Mouse (Mus musculus) heart, adult 8-10 months (tissue): ENCODE results near the gene Ptchd4. TPM values are rescaled to one million over a fixed set of nuclear protein-coding genes. Genes with fewer than 3 reads are reported as not detected.

Experiments used
- DNase-seq: peaks from one replicate; pipeline ENCODE4 v3.0.0; 2022; ENCODE audit warnings: low spot score
- total RNA-seq, 4 experiments: library from RNA; stranded (reverse); gene quantifications; 2 replicates each; pipeline ENCODE4 v1.2.4; 2022

The Ptchd4 gene
- total RNA-seq = not detected

DNA sequence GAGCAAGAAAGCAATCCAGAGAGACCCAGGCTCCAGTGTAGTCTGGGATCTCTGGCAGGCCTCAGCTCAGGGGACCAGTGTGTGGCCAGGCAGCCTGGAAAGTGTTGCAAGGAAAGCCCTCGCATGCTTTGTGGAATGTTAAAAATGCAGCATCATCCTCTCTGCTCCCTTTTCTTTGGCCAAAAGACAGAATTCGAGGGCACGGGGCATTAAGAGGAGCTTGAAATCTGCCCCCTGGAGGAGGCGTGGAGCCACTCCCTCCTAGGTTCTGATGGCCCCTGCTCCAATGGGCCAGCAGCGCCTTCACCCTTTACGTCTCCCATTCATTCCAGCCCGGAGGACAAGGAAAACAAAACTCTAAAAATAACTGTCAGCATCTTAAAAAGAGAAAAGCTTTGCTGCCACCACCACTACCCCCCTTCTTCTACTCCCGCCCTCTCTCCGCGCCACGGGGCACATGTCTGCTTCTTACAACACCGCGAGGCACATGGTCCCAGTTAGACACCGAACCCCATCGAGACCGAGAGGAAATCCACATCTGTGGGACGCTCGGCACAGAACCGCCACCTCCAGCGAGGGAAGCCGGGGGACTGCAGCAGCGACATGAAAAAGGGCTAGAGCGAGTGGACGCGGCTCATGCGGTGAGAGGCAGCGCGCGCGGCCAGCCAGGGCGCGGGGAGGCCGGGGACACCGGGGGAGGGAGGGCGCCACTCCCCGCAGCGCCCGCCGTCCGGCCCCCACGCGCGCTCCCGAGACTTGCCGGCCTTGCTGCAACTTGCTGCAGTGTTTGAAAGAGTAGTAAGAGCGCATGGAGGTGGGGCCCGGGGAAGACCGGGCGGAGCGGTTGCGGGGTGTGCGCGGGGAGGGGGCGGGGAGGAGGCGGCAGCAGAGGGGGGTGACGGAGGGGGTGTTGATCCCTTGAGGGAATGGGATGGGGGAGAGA is at the start of gene Ptchd4:
Gene Ptchd4, plus strand, starts transcription at position 279 of the 943 bp plus-strand sequence.
- no peak for DNase-seq

DNA sequence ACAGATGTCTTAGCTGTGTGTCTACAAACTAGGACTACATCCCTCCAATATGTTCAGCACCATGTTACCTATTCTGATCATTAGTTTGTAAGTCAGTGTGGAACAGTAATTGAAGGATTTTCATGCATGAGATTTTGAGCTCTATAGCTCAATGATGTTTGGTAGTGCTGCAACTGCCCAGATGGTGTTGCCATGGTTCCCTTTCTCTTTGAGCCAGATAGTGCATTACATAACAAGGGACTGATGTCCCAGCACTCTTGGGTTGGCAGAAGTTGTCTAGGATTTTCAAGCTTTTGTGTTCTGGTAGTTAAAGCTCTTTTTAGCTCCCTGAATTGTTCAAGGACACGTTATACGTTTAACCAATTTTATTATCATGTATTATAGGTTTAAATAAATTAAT is 38.9 kb upstream of the Ptchd4 start:
- no peak for DNase-seq

DNA sequence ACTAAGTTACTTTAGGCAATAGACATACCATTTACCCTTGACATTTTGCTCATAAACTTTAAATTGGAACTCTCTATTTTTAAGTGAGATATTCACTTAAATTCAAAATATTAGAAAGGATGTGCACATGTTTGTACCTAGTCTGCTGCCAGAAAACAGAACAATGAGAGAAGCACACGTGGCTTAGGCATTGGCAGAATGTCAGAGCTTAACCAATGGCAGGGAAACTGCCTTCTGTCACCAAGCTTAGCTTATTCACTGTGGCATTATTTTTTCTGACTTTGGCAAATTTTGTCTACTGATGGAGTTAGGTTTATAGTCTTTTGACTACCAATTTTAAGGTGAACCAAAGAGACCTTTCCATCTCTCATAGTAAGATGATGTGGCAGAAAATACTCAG is 31.4 kb upstream of the Ptchd4 start:
- DNase-seq = no peak

DNA sequence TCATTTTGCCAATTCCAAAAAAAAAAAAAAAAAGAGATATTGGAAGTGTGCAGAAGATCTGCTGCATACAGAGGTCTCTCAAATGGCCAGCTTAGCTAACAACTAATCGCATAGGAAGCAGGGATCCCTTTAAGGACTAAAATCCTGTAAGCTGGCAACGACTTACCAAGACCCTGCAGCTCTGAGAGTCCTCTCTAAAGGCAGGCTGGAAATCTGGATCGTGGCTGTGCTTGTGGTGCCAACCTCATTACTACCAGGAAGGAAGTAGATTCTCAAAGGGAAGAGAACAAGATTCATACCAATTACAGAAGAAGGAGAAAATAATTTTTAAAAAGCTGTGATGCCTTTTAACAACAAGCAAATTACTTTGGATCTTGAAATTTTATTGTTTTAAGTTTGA is 29.5 kb upstream of the Ptchd4 start:
- no peak for DNase-seq

DNA sequence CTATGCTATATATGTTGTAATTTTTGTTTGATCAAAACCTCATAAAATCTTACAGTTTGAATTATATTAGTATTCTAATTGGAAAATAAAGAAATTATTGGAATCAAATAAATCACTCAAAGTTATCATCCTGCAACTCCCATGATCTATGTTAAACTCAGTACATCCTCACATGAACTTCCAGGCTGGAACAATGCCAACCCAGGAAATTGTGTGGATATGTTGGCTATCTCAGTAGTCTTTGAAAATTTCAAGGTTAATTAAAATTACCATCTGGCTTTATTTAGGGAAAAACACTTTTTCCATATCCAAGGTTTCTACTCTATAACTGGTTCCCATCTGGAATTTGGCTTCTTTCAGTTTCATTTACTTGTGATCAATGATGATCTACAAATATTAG is 25.4 kb upstream of the Ptchd4 start:
- no peak for DNase-seq

DNA sequence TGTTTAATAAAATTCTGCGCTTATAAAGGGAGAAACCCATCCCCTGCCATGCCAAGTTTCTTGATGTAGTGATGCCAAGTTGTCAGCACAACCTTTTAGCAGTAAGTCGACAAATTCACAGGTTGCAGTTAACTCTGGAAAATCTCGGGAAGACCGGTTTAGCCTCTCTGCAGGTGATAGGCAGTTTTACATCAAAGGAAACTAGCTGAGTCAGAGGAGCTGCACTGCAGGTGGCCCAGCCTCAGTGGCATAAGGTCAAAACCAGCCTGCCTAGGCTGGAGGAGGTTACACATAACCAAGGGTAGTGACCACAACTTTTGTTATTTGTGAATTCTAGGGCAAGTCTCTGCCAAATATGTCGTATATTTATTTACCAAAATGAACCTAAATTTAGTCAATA is 24.0 kb upstream of the Ptchd4 start:
- no peak for DNase-seq

DNA sequence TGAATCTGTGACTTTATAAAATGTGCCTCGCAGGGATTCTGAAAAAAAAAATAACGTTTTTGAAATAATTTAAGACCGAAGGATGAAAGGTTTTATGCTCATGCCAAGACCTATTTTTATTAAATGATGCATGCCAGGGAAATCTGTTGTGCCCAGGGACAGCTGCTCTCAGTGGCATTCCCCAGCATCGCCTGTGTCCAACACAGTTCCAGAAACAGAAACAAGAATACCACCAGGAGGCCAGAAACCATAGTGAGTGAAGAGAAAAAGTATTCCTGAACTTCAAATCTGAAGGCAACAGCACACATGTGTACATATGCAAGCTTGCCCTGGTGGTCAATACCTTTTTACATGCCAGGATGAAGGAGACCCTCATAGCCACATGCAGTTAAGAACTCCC is 17.8 kb upstream of the Ptchd4 start:
- no peak for DNase-seq

DNA sequence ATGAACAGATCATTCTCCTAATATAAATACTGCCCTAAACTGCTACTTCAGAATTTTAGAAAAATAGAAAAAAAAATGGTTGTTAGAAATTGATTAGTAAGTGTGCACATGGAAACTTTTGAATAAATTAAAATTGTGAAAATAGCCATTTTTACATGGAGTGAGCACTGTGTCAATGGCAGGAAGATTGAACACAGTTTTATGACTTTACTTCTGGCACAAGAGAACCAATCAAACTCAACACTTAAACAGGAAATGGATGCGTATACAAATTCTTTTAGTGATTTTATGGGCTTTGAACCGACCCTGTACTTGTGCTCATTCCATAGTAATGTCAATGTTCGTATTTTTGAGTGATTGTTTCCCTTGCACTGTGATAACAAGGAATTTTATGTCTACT is 16.1 kb upstream of the Ptchd4 start:
- no peak for DNase-seq

DNA sequence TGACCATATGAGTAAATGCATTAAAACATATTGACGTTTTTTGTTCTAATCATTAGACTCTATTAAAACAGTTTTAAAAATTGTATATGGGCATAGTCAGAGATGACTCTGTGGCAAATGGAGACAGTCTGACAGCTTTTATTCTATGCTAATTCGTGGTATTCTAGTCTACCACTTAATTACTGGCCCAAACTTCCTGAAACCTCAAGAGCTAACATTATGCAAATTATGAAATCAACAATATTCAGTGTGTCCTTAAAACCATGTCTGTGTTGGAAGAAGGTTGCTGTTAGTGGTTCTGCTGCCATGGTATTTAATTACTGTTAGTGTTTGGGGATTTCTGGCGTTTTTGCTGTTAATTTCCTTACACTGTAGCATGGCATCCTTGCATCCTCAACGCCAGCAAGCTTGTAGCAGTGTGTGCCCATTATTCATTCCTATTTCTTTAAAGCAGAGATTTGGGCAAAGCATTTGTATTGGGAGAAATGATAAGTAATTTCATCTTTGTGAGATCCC is 12.6 kb upstream of the Ptchd4 start:
- DNase-seq = no peak

DNA sequence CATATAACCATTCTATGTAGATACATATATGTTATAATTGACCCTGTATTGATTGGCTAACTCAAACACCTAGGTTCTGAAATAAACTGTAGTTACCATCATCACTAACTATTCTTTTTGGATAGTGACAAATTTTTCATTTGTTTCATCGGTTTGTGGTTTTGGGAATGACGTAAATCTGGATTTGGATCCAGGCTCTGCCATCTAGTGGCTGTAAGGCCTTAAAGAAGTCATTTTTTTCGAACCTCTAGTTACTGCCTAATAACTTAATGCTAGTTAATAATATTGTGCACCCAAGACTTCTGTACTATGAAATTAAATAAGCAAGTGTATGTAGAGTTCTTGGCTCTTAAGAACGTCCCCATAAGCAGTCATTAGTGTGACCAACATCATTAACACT is 11.5 kb upstream of the Ptchd4 start:
- no peak for DNase-seq

DNA sequence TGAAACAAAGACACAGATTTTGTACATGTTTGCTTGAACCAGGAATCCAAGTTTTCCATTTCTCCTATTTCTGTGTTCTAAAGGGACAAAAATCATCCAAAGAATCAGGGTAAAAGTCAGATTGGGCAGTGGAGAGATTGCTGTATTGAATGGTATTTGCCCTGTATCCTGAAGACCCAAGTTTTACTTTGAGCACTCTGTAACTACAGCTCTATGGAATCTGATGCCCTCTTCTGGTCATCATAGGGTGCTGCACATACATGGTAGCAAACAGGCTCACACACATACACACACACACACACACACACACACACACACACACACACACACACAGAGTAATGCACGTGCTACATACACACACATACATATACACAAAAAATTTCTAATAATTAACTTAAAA is 8.7 kb upstream of the Ptchd4 start:
- no peak for DNase-seq

DNA sequence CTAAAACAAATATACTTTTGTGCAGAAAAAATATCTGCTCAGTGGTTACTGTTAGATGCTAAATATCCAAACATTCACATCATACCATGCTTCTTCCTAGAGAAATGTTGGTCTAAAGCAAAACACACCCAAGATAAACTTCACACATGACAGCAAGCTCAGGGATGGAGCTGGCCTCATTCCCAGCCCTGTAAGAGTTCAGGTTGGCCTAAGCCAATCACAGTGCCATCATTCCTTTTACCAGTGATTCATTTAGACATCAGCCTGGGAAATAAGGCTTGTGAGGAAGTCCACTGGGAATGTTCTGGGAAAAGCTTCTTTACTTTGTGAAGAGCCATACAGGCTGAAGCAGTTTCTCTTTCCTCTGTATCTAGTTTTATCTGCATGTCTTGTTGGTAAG is 5.6 kb upstream of the Ptchd4 start:
- no peak for DNase-seq

DNA sequence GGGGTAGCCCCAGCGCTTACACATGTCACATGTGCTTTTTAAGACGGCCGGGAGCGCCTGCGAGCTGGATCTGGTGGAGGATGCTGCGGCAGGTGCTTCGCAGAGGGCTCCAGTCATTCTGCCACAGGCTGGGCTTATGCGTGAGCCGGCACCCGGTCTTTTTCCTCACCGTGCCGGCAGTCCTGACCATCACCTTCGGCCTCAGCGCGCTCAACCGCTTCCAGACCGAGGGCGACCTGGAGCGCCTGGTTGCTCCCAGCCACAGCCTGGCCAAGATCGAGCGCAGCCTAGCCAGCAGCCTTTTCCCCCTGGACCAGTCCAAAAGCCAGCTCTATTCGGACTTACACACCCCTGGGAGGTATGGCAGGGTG is 850 bp downstream of the Ptchd4 start:
- no peak for DNase-seq

DNA sequence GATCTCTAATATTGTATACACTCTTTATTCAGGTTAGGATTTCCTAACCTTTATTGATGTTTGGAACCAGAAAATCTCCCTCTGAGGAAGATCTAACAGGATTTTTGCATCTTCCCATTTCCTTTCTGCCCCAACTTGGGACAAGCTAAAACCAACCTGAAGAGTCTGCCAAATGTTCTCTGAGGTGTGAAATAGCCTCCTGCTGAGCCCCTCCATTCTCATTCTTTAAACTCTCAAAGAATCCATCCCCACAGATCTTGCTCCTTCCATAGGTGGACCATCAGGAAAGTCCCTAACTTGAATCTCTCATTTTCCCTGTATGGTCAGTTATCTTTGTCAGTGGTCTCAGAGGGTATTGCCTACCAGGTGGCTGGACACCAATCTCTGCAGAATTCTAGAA is 20.0 kb downstream of the Ptchd4 start:
- no peak for DNase-seq

DNA sequence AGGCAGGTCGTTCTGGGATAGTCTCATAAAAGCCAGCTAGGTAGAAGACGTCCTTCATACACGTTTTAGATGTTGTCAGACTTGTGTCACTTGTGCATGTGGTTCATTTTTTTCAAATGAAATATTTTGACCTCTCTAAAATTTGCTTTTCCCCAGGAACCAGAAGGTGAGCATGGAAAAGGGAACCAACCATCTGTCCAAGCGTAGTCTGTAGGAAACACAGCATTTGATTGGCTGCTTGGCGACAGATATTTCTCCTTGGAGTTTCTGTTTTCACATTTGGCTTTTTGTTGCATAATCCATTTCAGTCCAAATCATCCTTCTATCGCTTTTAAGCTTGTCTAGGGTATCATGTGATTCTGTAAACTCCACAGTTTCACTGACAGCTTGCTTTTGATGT is 20.8 kb downstream of the Ptchd4 start:
- no peak for DNase-seq

DNA sequence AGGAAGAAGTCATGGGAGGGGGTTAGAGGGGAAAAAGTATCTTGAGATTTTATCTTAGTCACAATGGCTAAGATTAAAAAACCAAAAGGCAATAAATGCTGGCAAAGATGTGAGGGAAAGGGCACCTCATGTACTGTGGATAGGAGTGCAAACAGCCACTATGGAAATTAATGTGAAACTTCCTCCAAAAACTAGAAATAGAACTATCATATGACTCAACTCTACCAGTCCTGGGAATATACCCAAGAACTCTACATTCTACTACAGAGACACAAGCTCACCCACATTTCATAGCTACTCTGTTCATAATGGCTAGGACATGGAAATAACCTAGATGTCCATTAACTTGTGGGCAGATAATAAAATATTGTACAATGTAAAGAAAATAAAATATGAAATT is 30.3 kb downstream of the Ptchd4 start:
- DNase-seq = no peak

DNA sequence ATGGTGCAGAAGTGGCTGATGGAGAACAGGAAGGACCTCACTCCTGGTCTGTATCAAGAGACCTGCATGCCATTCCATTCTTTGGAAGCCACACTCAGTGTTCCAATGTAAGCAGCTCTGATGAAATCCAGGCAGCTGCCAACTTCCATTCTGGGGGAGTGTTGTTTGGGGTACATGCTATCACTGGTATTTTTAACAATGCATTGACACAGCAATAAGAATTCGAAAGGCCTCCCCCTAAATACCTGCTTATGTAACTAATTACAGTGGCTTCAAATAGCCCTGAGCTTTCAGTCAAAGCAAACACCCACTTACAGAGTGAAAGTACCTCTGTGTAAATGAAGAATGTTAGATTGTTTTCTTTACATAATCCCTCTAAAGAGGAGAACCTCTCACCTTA is 42.7 kb downstream of the Ptchd4 start:
- no peak for DNase-seq

DNA sequence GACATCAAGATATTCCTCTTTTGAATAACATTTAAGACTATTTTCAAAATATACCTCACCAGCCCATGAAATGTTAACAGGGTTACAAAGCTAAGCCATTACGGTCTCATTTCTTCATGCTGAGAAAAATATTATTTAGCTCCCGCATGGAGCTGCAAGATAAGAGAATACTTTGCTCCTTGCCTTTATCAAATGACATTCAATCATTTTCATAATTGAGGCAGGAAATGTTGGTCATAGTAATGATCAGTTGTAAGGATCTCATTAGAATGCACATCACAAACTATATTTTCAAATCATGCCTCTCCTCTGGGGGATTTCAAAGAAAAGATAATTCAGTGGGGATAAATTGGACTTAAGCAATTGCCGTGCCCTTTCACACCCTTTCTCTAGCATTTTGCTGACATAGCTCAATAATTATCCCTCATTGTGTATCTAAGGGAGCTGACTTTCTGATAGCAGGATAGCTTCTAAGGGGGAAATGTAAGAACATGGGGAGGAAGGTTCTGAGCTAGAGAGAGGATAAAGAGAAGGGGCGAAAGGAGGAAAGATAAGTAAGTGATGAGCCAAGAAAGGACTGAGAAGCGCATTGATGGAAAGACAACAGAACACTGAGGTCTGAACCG is 47.5 kb downstream of the Ptchd4 start:
- no peak for DNase-seq

DNA sequence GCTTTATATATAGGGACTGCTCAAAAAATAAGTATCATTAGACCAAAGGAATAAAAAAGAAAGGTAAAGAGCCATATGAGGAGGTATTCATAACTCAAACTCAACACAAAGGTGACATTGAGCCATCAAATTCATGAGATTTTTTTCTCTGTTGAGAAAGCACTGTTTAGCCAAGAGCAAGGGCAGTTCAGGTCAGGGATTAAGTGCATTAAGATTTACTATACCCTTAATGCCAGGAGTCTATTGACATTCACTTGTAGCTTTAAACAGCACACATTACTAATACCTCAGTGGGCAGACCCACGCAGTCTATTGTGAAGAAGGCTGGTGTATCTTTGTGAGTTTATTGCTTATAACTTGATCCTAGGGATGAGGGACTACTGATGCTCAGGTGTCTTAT is 49.0 kb downstream of the Ptchd4 start:
- no peak for DNase-seq

DNA sequence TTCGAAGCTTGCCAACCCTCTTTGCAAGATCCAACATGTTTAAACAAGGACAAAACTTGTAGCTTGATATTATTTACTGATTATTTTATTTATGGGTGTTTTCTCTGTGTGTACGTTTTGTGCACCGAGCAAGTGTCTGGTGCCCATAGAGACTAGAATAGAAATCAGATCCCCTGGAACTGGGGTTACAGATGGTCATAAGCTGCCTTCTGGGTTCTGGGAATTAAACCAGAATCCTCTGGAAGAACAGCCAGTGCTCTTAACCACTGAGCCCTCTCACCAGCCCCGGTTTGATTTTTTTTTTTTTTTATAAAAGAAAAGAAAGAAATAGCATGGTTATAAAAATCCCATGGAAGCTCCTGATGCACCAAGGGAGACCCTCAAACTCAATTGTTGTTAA is 59.1 kb downstream of the Ptchd4 start:
- DNase-seq = no peak

DNA sequence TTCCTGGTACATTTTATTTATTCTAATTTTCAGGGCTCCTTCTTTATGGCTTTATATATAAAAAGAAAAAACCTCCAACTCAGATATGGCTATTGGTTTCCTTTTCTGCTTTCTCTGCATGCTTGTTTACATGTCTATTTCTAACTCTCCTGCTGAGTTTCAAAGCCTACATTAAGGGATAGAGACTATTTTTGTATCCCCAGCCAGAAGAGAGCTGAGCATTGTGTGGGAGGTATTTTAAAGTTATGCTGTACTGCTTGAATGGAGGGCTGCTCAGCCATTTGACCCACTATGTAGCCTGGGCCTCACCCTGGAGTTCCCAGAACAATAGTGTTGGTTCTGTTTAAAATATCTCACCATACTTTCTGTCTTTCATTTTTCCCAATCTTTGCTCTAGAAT is 77.3 kb downstream of the Ptchd4 start:
- no peak for DNase-seq

DNA sequence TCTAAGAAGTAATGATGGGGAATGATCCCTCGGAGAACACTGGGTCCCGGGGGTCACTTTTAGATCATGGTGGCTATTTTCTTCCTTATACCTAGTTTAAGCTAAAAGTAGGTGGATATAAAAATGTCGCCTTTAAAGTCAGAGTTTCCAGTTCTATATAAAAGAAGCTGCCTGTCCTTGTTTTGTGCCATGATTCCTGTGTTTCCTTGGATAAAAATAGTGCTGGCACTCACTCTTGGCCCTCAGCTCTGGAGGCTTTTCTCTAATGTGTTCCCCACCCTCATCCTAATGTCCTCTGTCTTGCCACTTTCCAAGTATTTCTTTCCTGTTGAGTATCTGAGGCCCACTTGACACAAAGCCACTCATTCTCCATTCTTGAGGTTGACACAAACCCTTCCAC is 79.6 kb downstream of the Ptchd4 start:
- no peak for DNase-seq

DNA sequence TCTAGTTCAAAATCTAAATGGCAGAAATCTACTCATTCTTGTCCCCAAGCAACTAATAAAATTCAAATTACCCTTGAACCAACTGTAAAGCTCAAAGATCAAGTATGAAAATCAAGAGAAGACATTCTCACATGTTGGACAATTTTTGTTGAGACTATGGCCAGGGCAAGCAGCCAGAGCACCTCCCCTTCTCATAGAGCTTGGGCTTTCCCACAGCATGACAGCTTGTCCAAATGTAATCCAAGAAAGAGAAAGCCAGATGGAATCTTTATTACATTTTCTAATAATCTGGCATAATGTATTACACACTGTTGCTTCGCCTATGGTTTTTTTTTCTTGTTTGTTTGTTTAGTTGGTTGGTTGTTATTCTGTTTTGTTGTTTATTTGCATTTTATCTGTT is 102.7 kb downstream of the Ptchd4 start:
- no peak for DNase-seq
